Mouse (Mus musculus) embryonic facial prominence, embryonic 11.5 days (tissue): ENCODE measurements around the gene Sncb. TPM values are rescaled to one million over a fixed set of nuclear protein-coding genes. Genes with fewer than 3 reads are reported as not detected.

Source experiments
- ATAC-seq: fragments of 200-750 bp; cut with Nextera tagmentation; replicated peaks from 2 replicates; pipeline ENCODE4 v1.8.0; 2017; ENCODE audit warnings: low read depth; ENCODE audit not compliant: insufficient number of reproducible peaks, low FRiP score, low TSS enrichment
- DNase-seq: peaks from one replicate; pipeline ENCODE4 v3.0.0-alpha.2; 2015; ENCODE audit warnings: low spot score
- H3K27ac ChIP-seq: fragments of 300-500 bp; sonication (generic); replicated peaks from 2 replicates; pipeline ENCODE4 v1.5.1; 2014; ENCODE audit warnings: mild to moderate bottlenecking, low read depth, low read length, control low read depth
- H3K27me3 ChIP-seq: fragments of 300-500 bp; sonication (generic); 2 replicates; pipeline ENCODE4 v1.6.1; 2014; ENCODE audit warnings: mild to moderate bottlenecking, low read length, moderate library complexity, mixed read lengths; ENCODE audit not compliant: control insufficient read depth, insufficient read depth
- H3K36me3 ChIP-seq: fragments of 300-500 bp; sonication (generic); replicated peaks from 2 replicates; pipeline ENCODE4 v1.6.1; 2014; ENCODE audit warnings: low read depth, mild to moderate bottlenecking, low read length, moderate library complexity, mixed read lengths; ENCODE audit not compliant: control insufficient read depth, insufficient read depth
- H3K4me1 ChIP-seq: fragments of 300-500 bp; sonication (generic); 2 replicates; pipeline ENCODE4 v1.6.1; 2014; ENCODE audit warnings: low read length, mixed read lengths; ENCODE audit not compliant: control insufficient read depth, insufficient read depth
- H3K4me2 ChIP-seq: fragments of 300-500 bp; sonication (generic); 2 replicates; pipeline ENCODE4 v1.6.1; 2014; ENCODE audit warnings: low read depth, mild to moderate bottlenecking, control low read depth, low read length, moderate library complexity
- H3K4me3 ChIP-seq: fragments of 300-500 bp; sonication (generic); 2 replicates; pipeline ENCODE4 v1.5.1; 2014; ENCODE audit warnings: low read depth, low read length, control low read depth
- H3K9ac ChIP-seq: fragments of 300-500 bp; sonication (generic); replicated peaks from 2 replicates; pipeline ENCODE4 v1.6.1; 2014; ENCODE audit warnings: mild to moderate bottlenecking, control low read depth, low read length
- H3K9me3 ChIP-seq: fragments of 300-500 bp; sonication (generic); replicated peaks from 2 replicates; pipeline ENCODE4 v1.6.1; 2016; ENCODE audit warnings: mild to moderate bottlenecking, low read length, inconsistent platforms, mixed read lengths; ENCODE audit not compliant: control insufficient read depth
- WGBS: fragments of 180-500 bp; shearing (Covaris S2); extraction: QIAGEN DNeasy Blood & Tissue Kit; methylation state at CpG from one replicate; pipeline ENCODE4 v1.1.7; 2014; 5-methylcytosine and 5-hydroxymethylcytosine counted together
- polyA plus RNA-seq: library from polyadenylated mRNA; unstranded; fragments of >200 nt; fragmentation: Nextera tagmentation; extraction: Ambion mirVana; gene quantifications from 2 replicates; pipeline ENCODE4 v1.2.1, GENCODE M21; 2014

The Sncb gene
- polyA plus RNA-seq, 1 experiment from 2014 or later, result 0.46 TPM

GRCm38 (mm10) chr13:54749864-54750411, 16.5 kb downstream of the Sncb start, which contains the start of gene Gprin1:
Gene Gprin1, minus strand, starts transcription at chr13:54749874.
- 0 out of 2 replicates have a peak within 1 kb of the TSS, but pooled peaks have one; percentile 20 for H3K27ac ChIP-seq
- H3K4me2 ChIP-seq, result peak within 1 kb of the TSS; percentile 92
- peaks cover 25% of the 10 kb centered on the region for H3K27me3 ChIP-seq
- H3K4me3 ChIP-seq, result peak within 1 kb of the TSS; percentile 55
- peak within 1 kb of the TSS; percentile 43 for H3K9ac ChIP-seq
- H3K4me1 ChIP-seq, result no peaks in the 10 kb centered on the region
- 3% methylated on average over 29 of the region's 29 CpGs for WGBS
- no peak for DNase-seq
- H3K36me3 ChIP-seq, result no peaks in the 10 kb centered on the region
- ATAC-seq, result 0 out of 2 replicates have a peak, but pooled peaks have one; percentile 58
- H3K9me3 ChIP-seq, result no peaks in the 10 kb centered on the region

DNA sequence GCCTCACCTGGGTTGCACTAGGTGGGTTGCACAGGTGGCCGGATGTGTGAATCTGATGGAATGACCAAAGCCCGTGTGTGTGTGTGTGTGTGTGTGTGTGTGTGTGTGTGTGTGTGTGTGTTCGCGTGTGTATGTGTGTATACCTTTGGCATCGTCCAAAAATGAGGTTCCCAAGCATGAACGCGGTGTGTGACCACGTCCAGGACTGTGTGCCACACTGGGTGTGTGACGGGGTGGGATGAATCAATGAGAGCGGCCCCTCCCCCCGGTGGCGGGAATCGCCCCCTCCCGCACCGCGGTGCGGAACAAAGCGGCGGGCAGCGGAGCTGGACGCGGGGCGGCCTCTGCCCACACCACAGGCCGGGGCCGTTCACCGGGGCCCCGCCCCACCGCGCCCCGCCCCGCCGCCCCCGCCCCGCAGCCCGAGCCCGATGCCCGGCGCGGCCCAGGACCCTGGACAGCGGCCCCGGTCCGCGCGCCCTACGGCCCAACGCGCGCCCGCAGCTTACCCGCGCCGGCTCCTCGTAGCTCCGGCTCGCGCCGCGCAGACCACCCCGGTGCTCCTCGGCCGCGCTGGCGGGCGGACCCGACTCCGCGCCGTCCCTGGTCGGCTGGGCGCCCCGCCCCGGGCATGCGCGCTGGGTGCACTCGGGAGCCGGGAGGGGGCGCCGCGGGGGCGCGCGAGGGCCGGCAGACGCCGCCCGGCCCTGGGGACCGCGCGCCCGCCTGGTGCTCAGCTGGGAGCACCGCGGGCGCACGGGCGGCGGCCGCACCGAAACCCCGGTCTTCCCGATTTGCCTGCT, 17.1 kb downstream of the Sncb start:
- H3K9ac ChIP-seq, result peak overlapping the region; percentile 43
- H3K27ac ChIP-seq, result 0 out of 2 replicates have a peak overlapping the region, but pooled peaks have one; percentile 20

GRCm38 (mm10) chr13:54748721-54749060, 17.7 kb downstream of the Sncb start:
- ATAC-seq, result 0 out of 2 replicates have a peak, but pooled peaks have one; percentile 17
- no peak overlapping the region for H3K27ac ChIP-seq

More for the DNA sequence above, 17.1 kb downstream of the Sncb start:
- peak overlapping the region; percentile 92 for H3K4me2 ChIP-seq
- ATAC-seq (peak; percentile 68), DNase-seq (peak; percentile 76)
- H3K4me1 ChIP-seq, result no peaks in the 10 kb centered on the region
- H3K36me3 ChIP-seq, result no peaks in the 10 kb centered on the region
- peak overlapping the region; percentile 55 for H3K4me3 ChIP-seq
- 3% methylated on average over 44 of the region's 100 CpGs for WGBS
- H3K9me3 ChIP-seq, result no peaks in the 10 kb centered on the region
- H3K27me3 ChIP-seq, result peaks cover 25% of the 10 kb centered on the region

DNA sequence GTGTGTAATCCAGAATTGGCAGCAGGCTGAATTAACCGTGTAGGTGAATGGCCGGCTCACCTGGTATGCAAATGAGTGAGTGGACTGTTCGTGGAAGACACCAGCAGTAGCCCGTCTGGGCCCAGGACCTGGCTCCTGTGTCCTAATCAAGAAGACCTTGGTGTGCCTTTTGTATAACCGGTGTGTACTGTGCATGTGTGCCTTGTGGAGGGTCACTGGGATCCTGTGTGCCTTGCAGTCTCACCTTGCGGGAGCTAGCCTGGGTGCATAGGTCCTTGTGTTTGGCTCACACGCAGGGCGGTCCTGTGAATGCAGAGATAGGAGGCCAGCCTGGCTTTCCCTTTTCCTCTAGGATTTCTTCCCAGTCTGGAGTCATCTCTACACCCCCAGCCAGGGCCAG, 18.2 kb downstream of the Sncb start:
- no peak overlapping the region for H3K27ac ChIP-seq
- no peak for DNase-seq
- WGBS, result 81% methylated on average over 8 of the region's 8 CpGs
- H3K27me3 ChIP-seq, result peaks cover 25% of the 10 kb centered on the region
- no peak overlapping the region for H3K4me2 ChIP-seq
- H3K9ac ChIP-seq, result no peak overlapping the region
- no peaks in the 10 kb centered on the region for H3K36me3 ChIP-seq
- ATAC-seq, result no peak
- no peak overlapping the region for H3K4me3 ChIP-seq
- no peaks in the 10 kb centered on the region for H3K9me3 ChIP-seq
- H3K4me1 ChIP-seq, result no peaks in the 10 kb centered on the region

More at GRCm38 (mm10) chr13:54748721-54749060, 17.7 kb downstream of the Sncb start:
- Histone ChIP-seq H3K9me3 (no peaks in the 10 kb centered on the region), H3K4me3 (peak overlapping the region; percentile 55), H3K36me3 (no peaks in the 10 kb centered on the region), H3K9ac (no peak overlapping the region), H3K27me3 (peaks cover 25% of the 10 kb centered on the region), H3K4me1 (no peaks in the 10 kb centered on the region), H3K4me2 (peak overlapping the region; percentile 92)
- no peak for DNase-seq
- WGBS, result 54% methylated on average over 10 of the region's 10 CpGs

GRCm38 (mm10) chr13:54746896-54747295, 19.5 kb downstream of the Sncb start:
- ATAC-seq (no peak), DNase-seq (no peak)
- Histone ChIP-seq H3K4me1 (no peaks in the 10 kb centered on the region), H3K27me3 (peaks cover 25% of the 10 kb centered on the region), H3K36me3 (no peaks in the 10 kb centered on the region), H3K4me3 (no peak overlapping the region), H3K9me3 (no peaks in the 10 kb centered on the region), H3K9ac (no peak overlapping the region), H3K4me2 (no peak overlapping the region), H3K27ac (no peak overlapping the region)
- WGBS, result 37% methylated on average over 10 of the region's 10 CpGs

DNA sequence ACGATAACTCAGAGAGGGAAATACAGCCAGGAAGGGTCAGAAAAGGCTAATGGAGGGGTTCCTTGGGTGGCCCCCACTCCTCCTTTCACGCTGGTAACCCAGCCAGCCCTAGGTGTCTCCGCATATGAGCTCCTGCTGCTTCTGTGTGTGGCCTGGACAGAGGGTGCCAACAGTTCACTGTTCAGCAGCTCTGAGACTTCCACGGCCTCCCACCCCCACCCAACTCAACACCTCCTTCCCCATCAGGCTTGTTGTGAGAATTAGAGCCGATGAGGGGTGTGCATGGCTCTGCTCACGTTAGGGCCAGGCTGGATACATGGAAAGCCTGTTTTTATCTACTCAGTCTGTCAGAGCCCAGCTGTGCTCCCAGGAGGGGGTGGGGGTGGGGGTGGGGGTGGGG, 20.3 kb downstream of the Sncb start:
- DNase-seq (no peak), ATAC-seq (no peak)
- Histone ChIP-seq H3K4me2 (no peak overlapping the region), H3K4me3 (no peak overlapping the region), H3K9me3 (no peaks in the 10 kb centered on the region), H3K36me3 (no peaks in the 10 kb centered on the region; the same call in 1 of the 2 replicates), H3K4me1 (no peaks in the 10 kb centered on the region), H3K27ac (no peak overlapping the region), H3K9ac (no peak overlapping the region), H3K27me3 (peaks cover 25% of the 10 kb centered on the region)
- 37% methylated on average over 6 of the region's 6 CpGs for WGBS

DNA sequence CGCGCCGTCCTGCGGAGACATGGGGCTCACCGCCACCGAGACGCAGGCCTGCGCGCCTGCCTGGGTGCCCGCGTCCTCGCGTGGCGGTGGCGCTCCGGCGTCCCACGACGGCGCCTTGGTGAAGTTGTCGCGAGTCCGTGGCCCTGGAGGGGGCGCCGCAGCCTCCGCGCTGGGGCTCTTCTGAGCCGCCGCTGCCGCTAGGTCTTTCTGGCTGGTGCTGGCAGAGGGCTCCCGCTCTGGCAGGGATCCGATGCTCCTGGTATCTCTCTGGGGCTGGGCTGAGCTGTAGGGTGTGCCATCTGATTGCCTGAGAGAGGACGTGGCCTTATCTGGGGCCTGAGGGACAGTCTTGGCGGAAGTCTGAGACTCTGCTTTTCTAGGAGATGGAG, 28.2 kb downstream of the Sncb start:
- Histone ChIP-seq H3K9me3 (no peaks in the 10 kb centered on the region), H3K4me2 (peak overlapping the region; percentile 65), H3K27ac (no peak overlapping the region), H3K4me3 (peak overlapping the region; percentile 38), H3K4me1 (no peaks in the 10 kb centered on the region; the same call in none of the 2 replicates), H3K27me3 (peaks cover 36% of the 10 kb centered on the region), H3K9ac (no peak overlapping the region), H3K36me3 (no peaks in the 10 kb centered on the region; the same call in 1 of the 2 replicates)
- DNase-seq (peak; percentile 10), ATAC-seq (no peak)
- WGBS, result 2% methylated on average over 31 of the region's 34 CpGs
